Mouse (Mus musculus) megakaryocyte, embryonic 14.5 days (primary cell): Measurements from ENCODE around the gene Lima1. TPM values are rescaled to one million over a fixed set of nuclear protein-coding genes. Genes with fewer than 3 reads are reported as not detected.

ENCODE experiments used
- H3K27me3 ChIP-seq: replicated peaks from 2 replicates; pipeline ENCODE3; 2012; ENCODE audit warnings: inconsistent platforms
- H3K36me3 ChIP-seq: replicated peaks from 2 replicates; pipeline ENCODE3; 2012; ENCODE audit warnings: low read length, inconsistent platforms, mixed read lengths
- H3K4me1 ChIP-seq: 2 replicates; pipeline ENCODE4 v1.6.1; 2012; ENCODE audit warnings: inconsistent platforms
- H3K4me3 ChIP-seq: replicated peaks from 2 replicates; pipeline ENCODE3; 2012; ENCODE audit warnings: moderate library complexity, mild to moderate bottlenecking, inconsistent platforms
- H3K9me3 ChIP-seq: 2 replicates; pipeline ENCODE4 v1.6.1; 2012; ENCODE audit warnings: inconsistent platforms
- FLI1 ChIP-seq: IDR thresholded peaks from 2 replicates; pipeline ENCODE4 v1.6.1; 2012; ENCODE audit warnings: low read length, inconsistent platforms, mixed read lengths
- GATA1 ChIP-seq: IDR thresholded peaks from 3 replicates; pipeline ENCODE4 v1.6.1; 2012; ENCODE audit warnings: mixed read lengths, low read length, inconsistent platforms, borderline replicate concordance
- polyA plus RNA-seq: library from polyadenylated mRNA; stranded (reverse); fragments of >175 nt; gene quantifications from 2 replicates; pipeline ENCODE4 v1.2.3, GENCODE M21; 2012; ENCODE audit warnings: low replicate concordance; ENCODE audit not compliant: insufficient read depth

The Lima1 gene
- polyA plus RNA-seq, 1 experiment, result 0.75 TPM

- Histone ChIP-seq H3K9me3 (no peaks in the 10 kb centered on the region), H3K36me3 (peaks cover 73% of the 10 kb centered on the region), H3K27me3 (no peaks in the 10 kb centered on the region), H3K4me1 (peaks cover 9% of the 10 kb centered on the region), H3K4me3 (no peak overlapping the region)
- no peak for TF ChIP-seq FLI1
- TF ChIP-seq GATA1, result no peak
Observed at GRCm38 (mm10) chr15:99731167-99731566, 144.1 kb downstream of the Lima1 start.

GRCm38 (mm10) chr15:99729056-99729783 is 146.0 kb downstream of the Lima1 start:
- Histone ChIP-seq H3K27me3 (no peaks in the 10 kb centered on the region), H3K36me3 (peaks cover 54% of the 10 kb centered on the region), H3K9me3 (no peaks in the 10 kb centered on the region), H3K4me3 (no peak overlapping the region), H3K4me1 (peaks cover 22% of the 10 kb centered on the region)
- no peak for TF ChIP-seq GATA1
- TF ChIP-seq FLI1, result no peak

Other genes starting within 250 kb of the Lima1 start
- 3.6 and 7.7 TPM in 2 replicates for gene Racgap1, start 223.8 kb downstream of the Lima1 start, polyA plus RNA-seq
- not detected in 2 replicates for gene Asic1, start 205.1 kb downstream of the Lima1 start, polyA plus RNA-seq
- 20.3 and 45.0 TPM in 2 replicates for gene Smarcd1, start 173.3 kb downstream of the Lima1 start, polyA plus RNA-seq
- gene Gm17349, start 170.0 kb downstream of the Lima1 start, polyA plus RNA-seq, result 17.1 TPM in 1 of 2 replicates, not detected in the other
- 0.34 TPM in 1 of 2 replicates, not detected in the other for gene Gpd1, start 157.9 kb downstream of the Lima1 start, polyA plus RNA-seq
- gene Cox14, start 149.8 kb downstream of the Lima1 start, polyA plus RNA-seq, result 83.6 and 145 TPM in 2 replicates
- gene Cers5, start 102.6 kb downstream of the Lima1 start, polyA plus RNA-seq, result 3.2 and 13.6 TPM in 2 replicates
- gene Fam186a, start 91.6 kb upstream of the Lima1 start, polyA plus RNA-seq, result 0.28 TPM in 1 of 2 replicates, not detected in the other
- gene Larp4, start 94.6 kb upstream of the Lima1 start, polyA plus RNA-seq, result 2.8 TPM in 1 of 2 replicates, not detected in the other
- 0.46 TPM in 1 of 2 replicates, not detected in the other for gene Dip2b, start 163.2 kb upstream of the Lima1 start, polyA plus RNA-seq